Mouse (Mus musculus): ENCODE results near the gene Ppid. TPM values are rescaled to one million over a fixed set of nuclear protein-coding genes. Genes with fewer than 3 reads are reported as not detected.
A peak's percentile ranks its signal among the peaks of the same experiment; 100 is the strongest.
"Not testable (repeated sequence)": the region's sequence is repeated elsewhere in the genome, so short reads cannot be mapped to it uniquely, and the experiment has no call there.

Gene Ppid
- total RNA-seq, 4 experiments from 2014 or later: 37.5 to 50.4 (median 42.6) TPM

- no peak for DNase-seq (ENCODE audit: low spot score in 2 of 2)
Observed at GRCm38 (mm10) chr3:79572399-79572798, 18.7 kb upstream of the Ppid start.

DNA sequence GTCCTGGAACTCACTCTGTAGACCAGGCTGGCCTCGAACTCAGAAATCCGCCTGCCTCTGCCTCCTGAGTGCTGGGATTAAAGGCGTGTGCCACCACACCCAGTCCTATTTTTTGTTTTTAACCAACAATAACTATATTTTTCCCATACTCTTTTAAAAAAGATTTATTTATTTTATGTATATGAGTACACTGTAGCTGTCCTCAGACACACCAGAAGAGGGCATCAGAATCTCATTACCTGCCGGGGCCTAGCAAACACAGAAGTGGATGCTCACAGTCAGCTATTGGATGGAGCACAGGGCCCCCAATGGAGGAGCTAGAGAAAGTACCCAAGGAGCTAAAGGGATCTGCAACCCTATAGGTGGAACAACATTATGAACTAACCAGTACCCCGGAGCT, 17.8 kb upstream of the Ppid start:
- DNase-seq (ENCODE audit: low spot score in 2 of 2): not testable (repeated sequence)

DNA sequence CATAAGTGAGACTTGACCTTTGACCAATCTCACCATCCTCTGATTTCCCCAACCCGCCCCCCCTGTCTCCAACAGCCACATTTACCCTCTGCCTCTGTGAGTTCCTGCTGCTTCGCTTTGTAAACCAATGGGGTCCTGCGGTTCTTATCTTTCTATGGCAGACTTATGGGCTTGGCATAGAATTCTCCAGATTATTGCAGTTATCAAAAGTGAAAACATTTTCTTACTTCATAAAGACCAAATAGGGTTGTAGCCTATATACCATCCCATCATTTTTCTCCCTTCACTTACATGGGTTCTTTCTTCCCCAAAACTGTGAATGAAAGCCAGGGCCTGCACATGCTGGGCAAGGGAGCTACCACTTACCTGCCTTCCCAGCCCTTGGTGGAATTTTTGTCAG, 16.8 kb upstream of the Ppid start:
- no peak for DNase-seq (ENCODE audit: low spot score in 2 of 2)

DNA sequence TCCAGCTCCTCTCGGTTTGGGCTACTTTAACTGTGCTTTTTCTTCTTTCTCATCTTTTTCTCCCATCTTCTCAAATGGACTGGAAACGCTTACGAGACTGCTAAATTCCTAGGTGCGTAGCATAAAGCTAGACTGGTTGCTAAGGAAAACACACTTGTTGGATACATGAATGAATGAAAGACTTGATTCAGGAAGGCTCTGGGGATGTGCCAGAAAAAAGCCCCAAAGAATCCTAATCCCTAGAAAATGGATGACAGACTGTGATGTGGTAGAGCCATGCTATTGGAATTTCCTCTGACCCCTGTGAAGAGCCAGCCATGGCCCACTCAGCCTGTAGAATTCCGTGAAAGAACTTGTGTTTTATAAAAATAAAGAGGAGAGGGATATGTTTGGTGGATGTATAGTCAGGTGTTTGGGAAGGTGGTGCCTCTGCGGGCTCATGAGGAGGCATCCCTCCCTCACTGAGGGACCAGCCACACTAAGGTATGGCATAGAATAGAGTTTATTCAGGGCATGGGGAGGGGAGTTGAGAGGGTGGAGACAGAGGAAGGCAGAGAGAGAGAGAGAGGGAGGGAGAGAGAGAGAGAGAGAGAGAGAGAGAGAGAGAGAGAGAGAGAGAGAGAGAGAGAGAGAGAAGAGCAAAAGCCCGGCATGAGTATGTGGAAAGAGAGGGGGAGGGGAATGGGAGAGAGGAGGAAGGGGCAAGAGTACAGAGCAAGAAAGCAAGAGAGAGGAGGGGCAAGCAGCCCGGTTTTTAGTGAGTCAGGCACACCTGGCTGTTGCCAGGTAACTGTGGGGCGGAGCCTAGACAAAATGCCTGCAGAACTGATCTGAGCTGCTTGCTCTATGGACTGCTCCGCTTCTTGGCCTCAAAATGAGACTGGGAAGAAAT, 15.3 kb upstream of the Ppid start:
- no peak for DNase-seq (ENCODE audit: low spot score in 2 of 2)

- DNase-seq (ENCODE audit: low spot score in 2 of 2): no peak
Observed at GRCm38 (mm10) chr3:79576468-79576816, 14.7 kb upstream of the Ppid start.

DNA sequence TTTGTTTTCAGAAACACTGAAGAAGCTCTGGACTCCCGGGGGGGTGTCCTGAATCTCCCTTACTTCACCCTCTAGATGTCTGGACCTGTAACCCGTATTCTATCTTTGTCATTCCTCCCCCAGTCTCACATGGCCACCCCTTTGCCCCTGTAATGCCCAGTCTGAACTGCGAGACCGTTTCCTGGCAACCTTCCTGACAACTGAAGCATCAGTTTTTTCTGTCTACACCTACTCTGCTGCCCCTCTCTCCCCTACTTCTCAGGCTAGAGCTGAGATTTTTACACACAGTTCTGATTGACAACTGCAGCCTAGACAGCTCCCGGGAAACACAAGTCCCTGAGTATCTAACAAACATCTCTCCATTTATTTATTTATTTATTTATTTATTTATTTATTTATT, 14.3 kb upstream of the Ppid start:
- DNase-seq (ENCODE audit: low spot score in 2 of 2): no peak

DNA sequence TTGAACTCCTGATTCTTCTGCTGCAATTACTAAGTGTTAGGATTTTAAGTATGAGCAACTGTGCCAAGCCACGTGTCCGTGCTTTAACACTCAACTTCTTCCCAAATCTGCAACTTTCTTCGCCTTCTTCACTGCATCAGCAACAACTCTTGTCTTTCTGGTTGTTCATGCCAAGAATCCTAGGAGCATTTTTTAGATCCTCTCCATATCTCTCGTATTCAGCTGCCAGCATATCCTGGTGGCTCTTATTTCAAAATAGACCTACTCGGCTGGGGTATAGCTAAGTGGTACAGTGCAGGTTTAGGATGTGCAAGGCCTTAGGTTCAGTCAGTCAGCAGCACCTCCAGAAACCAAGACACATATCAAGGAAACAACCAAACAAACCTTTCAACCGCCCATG, 13.5 kb upstream of the Ppid start:
- no peak for DNase-seq (ENCODE audit: low spot score in 2 of 2)

DNA sequence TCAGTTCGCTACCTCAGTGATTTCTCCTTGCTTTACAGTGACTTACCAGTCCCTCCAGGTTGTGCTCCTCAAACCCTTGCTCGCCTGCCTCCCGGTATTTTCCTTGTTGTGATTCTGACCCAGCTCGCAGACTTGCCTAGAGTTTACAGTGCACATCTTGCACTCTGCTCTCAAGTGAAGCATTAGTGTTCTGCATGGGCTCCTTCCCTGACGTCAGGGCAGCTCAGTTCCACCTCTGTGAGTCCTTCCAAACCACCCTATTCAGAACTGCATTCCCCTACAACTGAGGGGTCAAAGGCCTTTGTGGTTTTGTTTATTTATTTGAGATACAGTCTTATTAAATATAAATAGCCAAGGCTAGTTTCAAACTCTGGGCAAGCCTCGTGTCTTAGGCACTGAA, 13.0 kb upstream of the Ppid start:
- no peak for DNase-seq (ENCODE audit: low spot score in 2 of 2)

GRCm38 (mm10) chr3:79579891-79580575, 11.1 kb upstream of the Ppid start:
- no peak for DNase-seq (ENCODE audit: low spot score in 2 of 2)

DNA sequence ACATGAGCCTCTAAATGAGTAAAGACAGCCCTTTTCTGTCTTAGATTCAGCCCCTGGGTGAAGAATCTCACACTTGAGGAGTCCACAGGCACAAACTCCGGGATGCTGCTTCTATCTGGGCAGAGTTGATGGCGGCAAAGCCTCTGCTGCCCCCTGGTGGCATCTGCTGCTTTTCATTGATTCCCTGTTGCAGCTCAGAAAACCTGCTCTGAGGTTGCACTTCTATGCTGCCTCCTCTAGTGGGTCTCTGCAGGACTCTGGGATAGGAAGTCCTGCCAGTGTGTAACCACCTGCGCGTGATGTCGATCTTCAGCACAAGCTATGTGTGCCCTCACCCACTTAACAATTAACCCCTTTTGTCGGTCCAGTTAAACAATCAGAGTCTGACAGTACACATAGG, 4.3 kb upstream of the Ppid start:
- DNase-seq (ENCODE audit: low spot score in 2 of 2): peak; percentile 84 to 85

DNA sequence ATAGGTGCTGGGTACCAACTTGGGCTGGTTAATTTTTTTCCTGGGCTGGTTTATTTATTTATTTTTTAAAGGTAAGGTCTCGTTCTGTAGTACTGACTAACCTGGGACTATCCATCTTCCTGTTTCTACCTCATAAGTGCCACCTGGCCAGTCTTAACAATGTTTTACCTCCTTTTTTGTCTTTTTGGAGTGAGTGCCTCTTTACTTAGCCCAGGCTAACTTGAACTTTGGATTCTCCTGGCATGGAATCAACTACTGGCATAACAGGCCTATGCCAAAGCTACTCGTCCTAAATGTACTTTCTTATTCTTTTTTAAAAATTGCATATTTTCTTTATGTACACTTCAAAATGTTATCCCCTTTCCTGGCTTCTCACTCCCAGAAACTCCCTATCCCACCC, 1.5 kb upstream of the Ppid start:
- DNase-seq (ENCODE audit: low spot score in 2 of 2): no peak

DNA sequence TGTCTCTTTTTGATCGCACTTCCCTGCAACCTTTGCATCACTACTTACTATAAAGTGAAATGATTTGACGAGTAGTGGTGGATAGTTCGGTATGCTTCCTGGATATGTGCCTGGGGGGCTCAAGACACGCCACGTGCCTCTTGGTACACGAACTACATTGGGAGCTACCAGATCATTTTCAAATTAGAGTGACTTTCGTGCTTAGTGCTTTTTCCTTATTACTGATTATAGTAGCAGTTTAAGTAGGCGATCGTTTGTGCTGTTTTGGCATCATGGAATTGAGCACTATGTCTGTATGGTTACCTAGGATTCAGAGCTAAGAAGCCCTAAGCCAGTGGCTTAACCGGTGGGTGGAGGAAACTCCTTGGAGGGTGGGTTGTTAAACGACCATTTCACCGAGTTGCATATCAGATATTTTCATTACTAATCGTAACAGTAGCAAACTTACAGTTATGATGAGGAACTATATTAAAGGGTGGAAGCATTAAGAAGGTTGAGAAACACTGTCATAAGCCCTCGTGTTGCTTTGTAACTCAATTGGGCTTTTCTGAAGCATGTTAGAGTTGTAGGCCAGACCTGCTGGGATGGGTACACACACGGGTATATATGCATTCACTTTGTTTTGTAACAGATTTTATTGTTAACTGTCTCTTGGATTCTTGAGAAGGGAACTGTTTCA, 790 bp downstream of the Ppid start:
- no peak for DNase-seq (ENCODE audit: low spot score in 2 of 2)

GRCm38 (mm10) chr3:79595468-79595867, 4.3 kb downstream of the Ppid start:
- DNase-seq (ENCODE audit: low spot score in 2 of 2): no peak

DNA sequence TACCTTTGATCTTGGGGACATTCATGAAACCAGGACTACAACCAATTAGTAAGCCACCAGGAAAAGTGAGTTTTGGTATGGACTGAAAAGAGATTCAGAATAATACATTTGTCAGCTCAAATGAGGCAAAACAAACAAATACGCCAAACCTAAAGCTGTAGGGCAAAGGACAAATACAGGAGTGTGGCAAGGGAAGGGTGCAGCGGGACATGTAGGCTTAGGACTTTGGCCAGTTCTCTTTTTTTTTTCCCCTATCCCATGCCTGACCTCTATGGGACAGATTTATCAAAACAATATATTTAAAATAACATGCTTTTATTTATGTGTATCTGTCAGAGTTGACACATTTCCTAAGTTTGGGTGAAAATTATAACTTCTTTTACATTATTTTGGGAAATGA, 18.7 kb downstream of the Ppid start:
- DNase-seq (ENCODE audit: low spot score in 2 of 2): no peak

- no peak for DNase-seq (ENCODE audit: low spot score in 2 of 2)
Observed at GRCm38 (mm10) chr3:79627484-79628181, 36.5 kb downstream of the Ppid start.

DNA sequence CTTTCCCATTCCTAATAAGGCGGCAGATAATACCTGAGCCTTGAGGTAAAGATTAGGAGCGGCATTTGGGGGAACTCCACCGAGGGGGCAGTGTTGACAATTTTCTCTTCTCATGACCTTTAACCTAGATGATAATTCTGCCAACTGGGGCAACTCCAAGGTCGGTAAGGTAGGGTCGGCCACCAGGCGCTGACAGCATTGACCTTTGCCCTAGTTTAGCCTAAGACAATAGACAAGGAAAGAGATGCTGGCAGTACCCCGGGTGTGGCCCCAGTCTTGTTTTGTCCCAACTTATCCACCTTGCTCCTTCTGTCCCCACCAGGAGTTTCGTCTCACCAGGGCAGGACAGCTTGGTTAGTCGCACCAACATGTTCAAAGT, 37.0 kb downstream of the Ppid start:
- DNase-seq (ENCODE audit: low spot score in 2 of 2): no peak

GRCm38 (mm10) chr3:79628561-79629415, 37.6 kb downstream of the Ppid start, which contains the start of gene 4930579G24Rik:
TSS of gene 4930579G24Rik (plus strand) at chr3:79629079.
- DNase-seq (ENCODE audit: low spot score in 2 of 2): peak; percentile 91 to 97

GRCm38 (mm10) chr3:79629416-79629730, 38.2 kb downstream of the Ppid start, which contains the start of gene Etfdh:
TSS of gene Etfdh (minus strand) at chr3:79629500.
- peak; percentile 48 to 62 for DNase-seq (ENCODE audit: low spot score in 2 of 2)

- DNase-seq (ENCODE audit: low spot score in 2 of 2): no peak
Observed at GRCm38 (mm10) chr3:79652129-79652528, 61.0 kb downstream of the Ppid start.
